ENCODE assay signal across 1 mouse cellular context in the genomic region with DNA sequence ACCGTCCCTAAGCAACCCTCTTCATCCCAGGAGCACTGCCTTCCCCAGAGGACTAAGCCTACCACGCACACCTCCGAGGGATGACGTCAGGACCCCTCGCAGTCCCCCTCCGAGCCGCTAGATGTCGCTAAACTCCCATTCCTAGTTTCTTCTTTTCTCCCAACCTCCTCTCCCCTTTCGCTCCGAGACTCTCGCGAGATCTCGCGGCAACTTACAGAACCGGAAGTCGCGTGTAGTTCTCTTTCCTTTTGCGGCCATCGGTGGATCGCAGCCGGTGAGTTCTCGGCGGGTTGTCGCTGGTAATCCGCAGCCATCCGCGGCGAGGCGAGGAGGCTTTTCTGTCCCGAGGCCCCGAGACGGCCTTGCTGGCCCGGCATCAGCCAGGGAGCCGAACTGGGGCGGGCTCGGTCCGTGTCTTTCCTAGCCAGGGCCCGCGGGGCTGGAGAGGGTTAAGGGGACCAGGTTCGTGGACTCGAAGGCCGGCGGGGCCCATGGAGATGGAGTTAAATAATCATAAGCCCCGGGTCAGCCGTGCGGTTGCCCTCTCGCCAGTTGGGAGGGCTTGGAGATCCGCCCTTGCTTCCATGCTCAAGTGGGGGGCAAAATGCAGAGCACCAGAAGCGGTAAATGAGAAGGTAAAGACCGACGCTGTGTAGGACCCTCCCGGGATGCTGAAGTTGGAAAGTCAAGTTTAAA.
TF ChIP-seq lines count a peak whose summit lies in the region.

A gene (plus strand): TSS at position 233 of the 696 bp plus-strand sequence.

TF ChIP-seq in MEL, 35 proteins besides CTCF, POLR2A, EP300 and RAD21 (continued from another document):
- peak; percentile 92 for TF ChIP-seq MXI1 (IDR thresholded peaks at IDR 0.05; ENCODE audit: low read depth, low read length)
- TF ChIP-seq TBP (IDR thresholded peaks at IDR 0.05; ENCODE audit: low read depth, low read length), result peak; percentile 99
- peak; percentile 83 for TF ChIP-seq MAX (IDR thresholded peaks at IDR 0.05; ENCODE audit: low read length)
- peak; percentile 92 for TF ChIP-seq SIN3A (IDR thresholded peaks at IDR 0.05; ENCODE audit: low read length)
- TF ChIP-seq TCF12 (IDR thresholded peaks at IDR 0.05; ENCODE audit: low read depth, low read length), result peak; percentile 98
- TF ChIP-seq MYC (IDR thresholded peaks at IDR 0.05; ENCODE audit: low read depth, low read length), result peak; percentile 80; the same call in 1 of the 2 replicates
